Mouse (Mus musculus) heart, postnatal 0 days (tissue): ENCODE data around the gene Brcc3. TPM values are rescaled to one million over a fixed set of nuclear protein-coding genes. Genes with fewer than 3 reads are reported as not detected.

Source experiments
- ATAC-seq: fragments of 200-750 bp; cut with Nextera tagmentation; 2 replicates; pipeline ENCODE4 v1.8.0; 2017; ENCODE audit warnings: low read depth, moderate number of reproducible peaks, moderate library complexity; ENCODE audit not compliant: insufficient read depth
- DNase-seq: peaks from one replicate; pipeline ENCODE4 v3.0.0-alpha.2; 2016; ENCODE audit warnings: low spot score
- H3K27ac ChIP-seq: fragments of 300-500 bp; sonication (generic); 2 replicates; pipeline ENCODE4 v1.5.1; 2014; ENCODE audit warnings: low read depth, mild to moderate bottlenecking
- H3K27me3 ChIP-seq: fragments of 300-500 bp; sonication (generic); 2 replicates; pipeline ENCODE4 v1.6.1; 2014; ENCODE audit warnings: low read length, mixed read lengths; ENCODE audit not compliant: control insufficient read depth, insufficient read depth
- H3K36me3 ChIP-seq: fragments of 300-500 bp; sonication (generic); replicated peaks from 2 replicates; pipeline ENCODE4 v1.6.1; 2014; ENCODE audit warnings: low read length, mixed read lengths; ENCODE audit not compliant: control insufficient read depth, insufficient read depth
- H3K4me1 ChIP-seq: fragments of 300-500 bp; sonication (generic); 2 replicates; pipeline ENCODE4 v1.6.1; 2014; ENCODE audit warnings: antibody characterized with exemption; ENCODE audit not compliant: control insufficient read depth, insufficient read depth
- H3K4me2 ChIP-seq: fragments of 300-500 bp; sonication (generic); 2 replicates; pipeline ENCODE4 v1.6.1; 2014; ENCODE audit warnings: low read depth, mild to moderate bottlenecking, low read length, moderate library complexity
- H3K4me3 ChIP-seq: fragments of 300-500 bp; sonication (generic); 2 replicates; pipeline ENCODE4 v1.5.1; 2014; ENCODE audit warnings: low read depth, low read length
- H3K9ac ChIP-seq: fragments of 300-500 bp; sonication (generic); replicated peaks from 2 replicates; pipeline ENCODE4 v1.6.1; 2014; ENCODE audit warnings: low read depth, low read length, mixed read lengths
- H3K9me3 ChIP-seq: fragments of 300-500 bp; sonication (generic); replicated peaks from 2 replicates; pipeline ENCODE4 v1.6.1; 2016; ENCODE audit warnings: low read length; ENCODE audit not compliant: control insufficient read depth
- CTCF ChIP-seq: IDR thresholded peaks from 2 replicates; pipeline ENCODE4 v1.5.1; 2016; ENCODE audit warnings: antibody characterized with exemption, control low read depth, low read depth
- EP300 ChIP-seq: IDR thresholded peaks from 2 replicates; pipeline ENCODE4 v1.6.1; 2016; ENCODE audit warnings: antibody characterized with exemption, low read depth
- WGBS: fragments of 180-500 bp; shearing (Covaris S2); extraction: QIAGEN DNeasy Blood & Tissue Kit; methylation state at CpG from one replicate; pipeline ENCODE4 v1.1.7; 2014; 5-methylcytosine and 5-hydroxymethylcytosine counted together
- polyA plus RNA-seq: library from polyadenylated mRNA; unstranded; fragments of >200 nt; fragmentation: Nextera tagmentation; extraction: Ambion mirVana; gene quantifications from 2 replicates; pipeline ENCODE4 v1.2.1, GENCODE M21; 2015
- total RNA-seq: library from RNA; depleted of rRNA; stranded (reverse); fragments of >200 nt; gene quantifications from 2 replicates; pipeline ENCODE4 v1.2.3, GENCODE M21; 2014; ENCODE audit warnings: low replicate concordance

The Brcc3 gene
- total and polyA plus RNA-seq, 2 experiments from 2014 or later = 7.1 to 41.4 TPM

DNA sequence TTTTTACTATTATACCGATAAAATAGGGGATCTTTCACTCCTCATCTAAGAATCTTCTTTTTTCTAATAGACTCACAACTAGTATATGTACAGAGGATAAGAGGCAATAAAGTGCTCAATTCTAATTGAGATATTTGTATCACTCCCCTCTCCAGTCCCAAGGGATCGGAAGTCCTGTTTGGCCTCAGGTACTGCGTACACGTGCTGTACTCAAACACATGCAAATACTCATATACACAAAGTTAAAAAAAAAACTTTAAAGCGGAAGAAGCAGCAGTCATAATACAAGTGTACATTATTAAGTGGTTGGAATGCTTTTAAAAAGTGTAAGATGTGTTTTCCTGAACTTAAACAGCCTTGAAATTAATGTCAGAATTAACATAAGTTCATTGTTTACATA is 34.7 kb upstream of the Brcc3 start:
- Histone ChIP-seq H3K9me3 (no peaks in the 10 kb centered on the region), H3K27ac (peak overlapping the region; percentile 97), H3K27me3 (no peaks in the 10 kb centered on the region), H3K4me1 (no peaks in the 10 kb centered on the region), H3K9ac (no peak overlapping the region), H3K4me3 (peak overlapping the region; percentile 64), H3K4me2 (peak overlapping the region; percentile 58; the same call in 1 of the 2 replicates), H3K36me3 (no peaks in the 10 kb centered on the region)
- TF ChIP-seq EP300 (no peak), CTCF (no peak)
- DNase-seq (no peak), ATAC-seq (no peak)
- WGBS = 72% methylated on average over 5 of the region's 5 CpGs

GRCm38 (mm10) chrX:75382195-75382771 is 34.1 kb upstream of the Brcc3 start, which contains the start of the genes Fundc2 and F8:
Gene Fundc2, plus strand, starts transcription at chrX:75382399.
Gene F8, minus strand, starts transcription at chrX:75382615.
- no peaks in the 10 kb centered on the region for H3K4me1 ChIP-seq

GRCm38 (mm10) chrX:75399471-75399870 is 17.0 kb upstream of the Brcc3 start:
- 77% methylated on average over 1 of the region's 1 CpGs for WGBS
- DNase-seq = no peak
- TF ChIP-seq CTCF = no peak
- no peak for TF ChIP-seq EP300

More at GRCm38 (mm10) chrX:75382195-75382771, 34.1 kb upstream of the Brcc3 start, which contains the start of the genes Fundc2 and F8:
- Histone ChIP-seq H3K27ac (peak within 1 kb of the TSS; percentile 97), H3K36me3 (no peaks in the 10 kb centered on the region), H3K4me2 (peak within 1 kb of the TSS; percentile 58), H3K9ac (peak within 1 kb of the TSS; percentile 80), H3K4me3 (peak within 1 kb of the TSS; percentile 64), H3K27me3 (no peaks in the 10 kb centered on the region), H3K9me3 (no peaks in the 10 kb centered on the region)
- no peak for TF ChIP-seq CTCF
- TF ChIP-seq EP300 = peak; percentile 88
- WGBS = 9% methylated on average over 22 of the region's 25 CpGs
- DNase-seq (peak; percentile 70), ATAC-seq (peak; percentile 98)

DNA sequence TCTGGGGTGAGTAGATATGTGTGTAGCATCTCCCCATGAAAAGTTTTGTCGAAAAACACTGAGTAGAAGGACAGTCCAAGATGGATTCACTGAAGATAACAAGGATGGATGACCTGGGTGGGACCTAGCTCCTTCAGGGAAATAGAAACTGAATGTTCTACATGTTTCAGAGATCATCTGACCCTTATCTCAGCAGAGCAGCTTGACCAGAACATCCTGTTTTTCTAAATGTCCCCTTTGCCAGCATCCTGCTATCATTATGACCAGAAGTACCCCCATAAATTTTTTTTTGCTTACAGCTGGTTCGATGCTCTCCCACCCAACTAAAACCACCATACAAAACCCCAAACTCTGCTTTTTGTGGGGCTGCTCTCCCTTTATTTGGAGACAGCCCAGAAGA is 13.8 kb upstream of the Brcc3 start:
- Histone ChIP-seq H3K9me3 (no peaks in the 10 kb centered on the region; the same call in 1 of the 2 replicates), H3K4me3 (no peak overlapping the region), H3K27ac (no peak overlapping the region), H3K27me3 (no peaks in the 10 kb centered on the region), H3K4me1 (no peaks in the 10 kb centered on the region), H3K36me3 (peaks cover 5% of the 10 kb centered on the region; the same call in 1 of the 2 replicates), H3K4me2 (no peak overlapping the region), H3K9ac (no peak overlapping the region)
- TF ChIP-seq CTCF = no peak
- no peak for TF ChIP-seq EP300
- WGBS = 50% methylated on average over 2 of the region's 2 CpGs
- ATAC-seq (no peak), DNase-seq (no peak)

More at GRCm38 (mm10) chrX:75399471-75399870, 17.0 kb upstream of the Brcc3 start:
- H3K9ac ChIP-seq = no peak overlapping the region
- H3K4me2 ChIP-seq = no peak overlapping the region
- peaks cover 12% of the 10 kb centered on the region; the same call in 1 of the 2 replicates for H3K36me3 ChIP-seq
- ATAC-seq = no peak
- H3K27me3 ChIP-seq = no peaks in the 10 kb centered on the region
- no peaks in the 10 kb centered on the region for H3K4me1 ChIP-seq
- H3K4me3 ChIP-seq = no peak overlapping the region
- H3K27ac ChIP-seq = no peak overlapping the region
- H3K9me3 ChIP-seq = no peaks in the 10 kb centered on the region

DNA sequence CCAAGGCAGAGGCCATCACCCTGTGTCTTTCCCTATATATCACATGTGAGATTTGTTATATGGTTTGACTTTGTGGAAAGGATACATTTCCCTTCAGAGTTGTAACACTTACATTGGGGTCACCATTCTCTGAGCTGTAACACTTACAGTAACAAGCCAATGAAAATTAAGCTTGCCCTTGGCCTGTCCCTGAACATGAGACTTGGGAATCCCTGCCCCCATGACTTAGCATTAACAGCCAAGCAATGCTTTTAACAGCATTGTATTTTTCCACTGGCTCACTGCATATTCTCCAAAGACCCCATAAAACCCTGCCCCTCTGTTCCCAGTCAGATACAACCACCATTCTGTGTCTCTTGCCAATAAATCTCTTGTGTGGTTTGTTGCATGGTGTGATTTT is 13.1 kb upstream of the Brcc3 start:
- Histone ChIP-seq H3K27ac (no peak overlapping the region), H3K27me3 (no peaks in the 10 kb centered on the region), H3K9me3 (no peaks in the 10 kb centered on the region; the same call in 1 of the 2 replicates), H3K4me3 (no peak overlapping the region), H3K4me2 (no peak overlapping the region), H3K4me1 (no peaks in the 10 kb centered on the region), H3K36me3 (peaks cover 5% of the 10 kb centered on the region; the same call in 1 of the 2 replicates), H3K9ac (no peak overlapping the region)
- DNase-seq = no peak
- no peak for ATAC-seq
- TF ChIP-seq CTCF = no peak
- TF ChIP-seq EP300 = no peak
